Mouse (Mus musculus) CH12.LX (cell line): ENCODE results near the gene Klf7. TPM values are rescaled to one million over a fixed set of nuclear protein-coding genes. Genes with fewer than 3 reads are reported as not detected.

ENCODE experiments used
- DNase-seq: peaks from one replicate; pipeline ENCODE4 v3.0.0-alpha.2; 2013; ENCODE audit errors: extremely low read depth
- H3K27ac ChIP-seq: 2 replicates; pipeline ENCODE4 v1.5.1; 2012; ENCODE audit warnings: low read depth, mild to moderate bottlenecking, control low read depth, moderate library complexity; ENCODE audit not compliant: insufficient read depth
- H3K27me3 ChIP-seq: replicated peaks from 2 replicates; pipeline ENCODE3; 2012; ENCODE audit warnings: inconsistent platforms
- H3K36me3 ChIP-seq, 2 experiments: replicated peaks in 1 of 2; 2 replicates each; pipeline versions ENCODE3 to v1.6.1; 2012; ENCODE audit warnings: inconsistent platforms in 1 of 2, low read length in 1 of 2, mild to moderate bottlenecking in 1 of 2, mixed read lengths in 1 of 2, moderate library complexity in 1 of 2; ENCODE audit not compliant: control insufficient read depth in 1 of 2, insufficient read depth in 1 of 2
- H3K4me1 ChIP-seq, 2 experiments: 2 replicates each; pipeline ENCODE4 v1.6.1; 2012; ENCODE audit warnings: inconsistent platforms in 1 of 2, moderate library complexity in 1 of 2; ENCODE audit not compliant: insufficient read depth in 2 of 2, control insufficient read depth in 1 of 2
- H3K4me2 ChIP-seq: 2 replicates; pipeline ENCODE4 v1.6.1; 2012; ENCODE audit warnings: low read depth, mild to moderate bottlenecking, control low read depth; ENCODE audit not compliant: poor library complexity, insufficient read depth, severe bottlenecking
- H3K4me3 ChIP-seq, 3 experiments: fragments of 150-350 bp in 1 of 3; sonication (generic) in 1 of 3; replicated peaks in 1 of 3; 2 replicates each; pipeline versions ENCODE3 to v1.5.1; 2011 to 2012; ENCODE audit warnings: low read depth in 2 of 3, low read length in 2 of 3, mild to moderate bottlenecking in 2 of 3, moderate library complexity in 2 of 3, control low read depth in 1 of 3, improper control_type of control experiment in 1 of 3, inconsistent platforms in 1 of 3, mixed read lengths in 1 of 3; ENCODE audit not compliant: poor library complexity in 1 of 3
- H3K79me2 ChIP-seq: replicated peaks from 2 replicates; pipeline ENCODE4 v1.6.1; 2012; ENCODE audit warnings: mild to moderate bottlenecking, moderate library complexity; ENCODE audit not compliant: control insufficient read depth, poor library complexity, insufficient read depth, severe bottlenecking; ENCODE audit errors: extremely low read depth
- H3K9ac ChIP-seq: 2 replicates; pipeline ENCODE4 v1.6.1; 2012; ENCODE audit warnings: low read depth, mild to moderate bottlenecking, control low read depth, moderate library complexity; ENCODE audit not compliant: insufficient read depth
- H3K9me3 ChIP-seq: replicated peaks from 2 replicates; pipeline ENCODE3; 2012; ENCODE audit warnings: low read length, inconsistent platforms, mixed read lengths
- BHLHE40 ChIP-seq: IDR thresholded peaks from 2 replicates; pipeline ENCODE4 v1.6.1; 2011; ENCODE audit warnings: mild to moderate bottlenecking, low read depth, low read length, improper control_type of control experiment
- CHD2 ChIP-seq: IDR thresholded peaks from 2 replicates; pipeline ENCODE4 v1.6.1; 2011; ENCODE audit warnings: low read length, improper control_type of control experiment
- E2F4 ChIP-seq: IDR thresholded peaks from 2 replicates; pipeline ENCODE4 v1.6.1; 2011; ENCODE audit warnings: low read depth, low read length, improper control_type of control experiment; ENCODE audit not compliant: insufficient replicate concordance
- ELF1 ChIP-seq: IDR thresholded peaks from 2 replicates; pipeline ENCODE4 v1.6.1; 2014; ENCODE audit warnings: low read depth, mild to moderate bottlenecking, inconsistent platforms, low read length, improper control_type of control experiment
- JUND ChIP-seq: conservative IDR thresholded peaks from 2 replicates; pipeline ENCODE4 v1.6.1; 2011; ENCODE audit warnings: low read depth, low read length, improper control_type of control experiment
- KAT2A ChIP-seq: IDR thresholded peaks from 2 replicates; pipeline ENCODE4 v1.6.1; 2012; ENCODE audit warnings: low read length, improper control_type of control experiment, inconsistent platforms; ENCODE audit not compliant: insufficient replicate concordance
- MAFK ChIP-seq: IDR thresholded peaks from 2 replicates; pipeline ENCODE4 v1.6.1; 2011; ENCODE audit warnings: low read length, improper control_type of control experiment; ENCODE audit not compliant: insufficient replicate concordance
- MAZ ChIP-seq: IDR thresholded peaks from 2 replicates; pipeline ENCODE4 v1.6.1; 2012; ENCODE audit warnings: low read depth, mild to moderate bottlenecking, inconsistent platforms, low read length, improper control_type of control experiment, moderate library complexity
- MXI1 ChIP-seq: IDR thresholded peaks from 2 replicates; pipeline ENCODE4 v1.6.1; 2011; ENCODE audit warnings: mild to moderate bottlenecking, low read depth, low read length, improper control_type of control experiment
- MYC ChIP-seq: IDR thresholded peaks from 2 replicates; pipeline ENCODE4 v1.6.1; 2011; ENCODE audit warnings: low read depth, mild to moderate bottlenecking, improper control_type of control experiment, low read length
- NELFE ChIP-seq: IDR thresholded peaks from 2 replicates; pipeline ENCODE4 v1.6.1; 2011; ENCODE audit warnings: low read depth, low read length, improper control_type of control experiment
- RAD21 ChIP-seq: IDR thresholded peaks from 2 replicates; pipeline ENCODE4 v1.6.1; 2011; ENCODE audit warnings: low read depth, mild to moderate bottlenecking, low read length, improper control_type of control experiment, moderate library complexity
- TBP ChIP-seq: conservative IDR thresholded peaks from 2 replicates; pipeline ENCODE4 v1.6.1; 2011; ENCODE audit warnings: low read depth, low read length, improper control_type of control experiment
- UBTF ChIP-seq: IDR thresholded peaks from 2 replicates; pipeline ENCODE4 v1.6.1; 2012; ENCODE audit warnings: low read depth, mild to moderate bottlenecking, inconsistent platforms, low read length, improper control_type of control experiment, moderate library complexity
- USF2 ChIP-seq: conservative IDR thresholded peaks from 2 replicates; pipeline ENCODE4 v1.6.1; 2011; ENCODE audit warnings: low read depth, low read length, improper control_type of control experiment
- ZC3H11A ChIP-seq: IDR thresholded peaks from 2 replicates; pipeline ENCODE4 v1.6.1; 2012; ENCODE audit warnings: low read depth, mild to moderate bottlenecking, inconsistent platforms, low read length, improper control_type of control experiment
- ZKSCAN1 ChIP-seq: IDR thresholded peaks from 2 replicates; pipeline ENCODE4 v1.6.1; 2012; ENCODE audit warnings: low read depth, inconsistent platforms, low read length, improper control_type of control experiment, borderline replicate concordance
- ZMIZ1 ChIP-seq: IDR thresholded peaks from 2 replicates; pipeline ENCODE4 v1.6.1; 2012; ENCODE audit warnings: low read depth, mild to moderate bottlenecking, inconsistent platforms, low read length, improper control_type of control experiment
- ZNF384 ChIP-seq: IDR thresholded peaks from 2 replicates; pipeline ENCODE4 v1.6.1; 2012; ENCODE audit warnings: low read depth, low read length, improper control_type of control experiment, inconsistent platforms
- dilution Hi-C: fragments of 300-500 bp; cut with MboI; formaldehyde crosslinking; loops from 2 replicates; pipeline ENCODE4 v1.14.3; 2020; ENCODE audit warnings: low sequenced_read_pairs; ENCODE audit not compliant: extremely low pct_unique_long_range_greater_than_20kb, extremely low pct_ligation_motif_present
- in situ Hi-C: fragments of 300-500 bp; cut with MboI; formaldehyde crosslinking; loops from 3 replicates; pipeline ENCODE4 v1.14.3; 2019; ENCODE audit warnings: low sequenced_read_pairs, low pct_ligation_motif_present, low pct_unique_long_range_greater_than_20kb, mixed read lengths
- polyA plus RNA-seq: library from polyadenylated mRNA; unstranded; fragments of >175 nt; gene quantifications from 2 replicates; pipeline ENCODE4 v1.2.1, GENCODE M21; 2012; ENCODE audit warnings: low read depth; ENCODE audit not compliant: insufficient read length
- total RNA-seq, 2 experiments: library from RNA; depleted of rRNA; stranded (reverse); fragments of 300-350 nt in 1 of 2; fragments of >200 nt in 1 of 2; gene quantifications; 2 replicates each; pipeline ENCODE4 v1.2.3; 2012 to 2014

The Klf7 gene
- total and polyA plus RNA-seq, 3 experiments = 4.3 to 6.5 (median 6.2) TPM

- H3K27ac ChIP-seq = no peak overlapping the region
- in situ Hi-C loops (no loop called here), dilution Hi-C loops (no loop called here)
- no peaks in the 10 kb centered on the region for H3K9me3 ChIP-seq
- TF ChIP-seq MAZ (no peak), UBTF (no peak), ZNF384 (no peak), TBP (no peak), MAFK (no peak), JUND (no peak), MXI1 (no peak), MYC (no peak), E2F4 (no peak), CHD2 (no peak), RAD21 (no peak), ZMIZ1 (no peak), BHLHE40 (no peak), ELF1 (no peak), KAT2A (no peak)
- no peaks in the 10 kb centered on the region for H3K36me3 ChIP-seq
- H3K4me1 ChIP-seq = no peaks in the 10 kb centered on the region
- H3K27me3 ChIP-seq = no peaks in the 10 kb centered on the region
- H3K9ac ChIP-seq = no peak overlapping the region
- H3K4me3 ChIP-seq = no peak overlapping the region
- H3K4me2 ChIP-seq = no peak overlapping the region
- no peaks in the 10 kb centered on the region for H3K79me2 ChIP-seq
- DNase-seq = no peak
Observed at GRCm38 (mm10) chr1:64021986-64022385, 100.1 kb downstream of the Klf7 start.

- no peaks in the 10 kb centered on the region for H3K36me3 ChIP-seq
- no peaks in the 10 kb centered on the region for H3K79me2 ChIP-seq
- H3K4me1 ChIP-seq = no peaks in the 10 kb centered on the region
- H3K9ac ChIP-seq = no peak overlapping the region
- in situ Hi-C loops = no loop called here
- H3K4me2 ChIP-seq = no peak overlapping the region
- H3K27ac ChIP-seq = no peak overlapping the region
- dilution Hi-C loops = no loop called here
- no peaks in the 10 kb centered on the region for H3K27me3 ChIP-seq
- no peak overlapping the region for H3K4me3 ChIP-seq
- TF ChIP-seq ZC3H11A = no peak
- TF ChIP-seq E2F4 = no peak
- TF ChIP-seq USF2 = no peak
- no peak for TF ChIP-seq UBTF
- no peak for TF ChIP-seq ZMIZ1
- TF ChIP-seq MAZ = no peak
- TF ChIP-seq NELFE = no peak
- no peak for TF ChIP-seq RAD21
- TF ChIP-seq ZKSCAN1 = no peak
- no peak for TF ChIP-seq KAT2A
- no peaks in the 10 kb centered on the region for H3K9me3 ChIP-seq
- no peak for DNase-seq
Observed at GRCm38 (mm10) chr1:64020672-64021635, 101.1 kb downstream of the Klf7 start.
